Mouse (Mus musculus) liver, postnatal 0 days (tissue): ENCODE results near the gene Sept12. TPM values are rescaled to one million over a fixed set of nuclear protein-coding genes. Genes with fewer than 3 reads are reported as not detected.

Source experiments
- ATAC-seq: fragments of 200-750 bp; cut with Nextera tagmentation; 2 replicates; pipeline ENCODE4 v1.8.0; 2017; ENCODE audit warnings: mild to moderate bottlenecking, moderate library complexity
- DNase-seq: peaks from one replicate; pipeline ENCODE4 v3.0.0-alpha.2; 2016
- H3K27ac ChIP-seq: fragments of 300-500 bp; sonication (generic); 2 replicates; pipeline ENCODE4 v1.5.1; 2014; ENCODE audit warnings: antibody characterized with exemption, moderate library complexity, mild to moderate bottlenecking, low read depth
- H3K27me3 ChIP-seq: fragments of 300-500 bp; sonication (generic); 2 replicates; pipeline ENCODE4 v1.6.1; 2014; ENCODE audit warnings: low read length, control low read depth, mixed read lengths; ENCODE audit not compliant: insufficient read depth
- H3K36me3 ChIP-seq: fragments of 300-500 bp; sonication (generic); replicated peaks from 2 replicates; pipeline ENCODE4 v1.6.1; 2014; ENCODE audit warnings: mild to moderate bottlenecking, control low read depth, low read length, moderate library complexity, mixed read lengths; ENCODE audit not compliant: insufficient read depth
- H3K4me1 ChIP-seq: fragments of 300-500 bp; sonication (generic); 2 replicates; pipeline ENCODE4 v1.6.1; 2014; ENCODE audit warnings: antibody characterized with exemption, mild to moderate bottlenecking, control low read depth; ENCODE audit not compliant: insufficient read depth
- H3K4me2 ChIP-seq: fragments of 300-500 bp; sonication (generic); 2 replicates; pipeline ENCODE4 v1.6.1; 2014; ENCODE audit warnings: low read depth, mild to moderate bottlenecking, low read length, moderate library complexity, mixed read lengths
- H3K4me3 ChIP-seq: fragments of 300-500 bp; sonication (generic); 2 replicates; pipeline ENCODE4 v1.5.1; 2014; ENCODE audit warnings: low read depth, low read length
- H3K9ac ChIP-seq: fragments of 300-500 bp; sonication (generic); replicated peaks from 2 replicates; pipeline ENCODE4 v1.6.1; 2014; ENCODE audit warnings: mild to moderate bottlenecking, moderate library complexity
- H3K9me3 ChIP-seq: fragments of 300-500 bp; sonication (generic); 2 replicates; pipeline ENCODE4 v1.6.1; 2016; ENCODE audit warnings: mild to moderate bottlenecking, control low read depth, low read length, mixed read lengths
- CTCF ChIP-seq: sonication (generic); IDR thresholded peaks from 2 replicates; pipeline ENCODE4 v1.5.1; 2016; ENCODE audit warnings: antibody characterized with exemption, low read depth
- EP300 ChIP-seq: IDR thresholded peaks from 2 replicates; pipeline ENCODE4 v1.6.1; 2016; ENCODE audit warnings: antibody characterized with exemption, low read depth, mild to moderate bottlenecking
- WGBS: fragments of 180-500 bp; shearing (Covaris S2); extraction: QIAGEN DNeasy Blood & Tissue Kit; methylation state at CpG from one replicate; pipeline ENCODE4 v1.1.7; 2014; ENCODE audit not compliant: insufficient replicate concordance; 5-methylcytosine and 5-hydroxymethylcytosine counted together
- polyA plus RNA-seq: library from polyadenylated mRNA; unstranded; fragments of >200 nt; fragmentation: Nextera tagmentation; extraction: Ambion mirVana; gene quantifications from 2 replicates; pipeline ENCODE4 v1.2.1, GENCODE M21; 2015

Gene Sept12
- polyA plus RNA-seq, 1 experiment from 2014 or later, result not detected

GRCm38 (mm10) chr16:4969055-4969843 lies 28.4 kb downstream of the Sept12 start:
- TF ChIP-seq CTCF, result no peak
- TF ChIP-seq EP300, result no peak
- H3K36me3 ChIP-seq, result no peaks in the 10 kb centered on the region
- DNase-seq (peak; percentile 47), ATAC-seq (peak; percentile 39)
- H3K4me2 ChIP-seq, result 0 out of 2 replicates have a peak overlapping the region, but pooled peaks have one; percentile 2
- 43% methylated on average over 5 of the region's 5 CpGs for WGBS
- H3K27ac ChIP-seq, result peak overlapping the region; percentile 68
- peaks cover 6% of the 10 kb centered on the region; the same call in 1 of the 2 replicates for H3K4me1 ChIP-seq
- H3K4me3 ChIP-seq, result no peak overlapping the region
- H3K9me3 ChIP-seq, result no peaks in the 10 kb centered on the region
- H3K27me3 ChIP-seq, result no peaks in the 10 kb centered on the region
- no peak overlapping the region for H3K9ac ChIP-seq

DNA sequence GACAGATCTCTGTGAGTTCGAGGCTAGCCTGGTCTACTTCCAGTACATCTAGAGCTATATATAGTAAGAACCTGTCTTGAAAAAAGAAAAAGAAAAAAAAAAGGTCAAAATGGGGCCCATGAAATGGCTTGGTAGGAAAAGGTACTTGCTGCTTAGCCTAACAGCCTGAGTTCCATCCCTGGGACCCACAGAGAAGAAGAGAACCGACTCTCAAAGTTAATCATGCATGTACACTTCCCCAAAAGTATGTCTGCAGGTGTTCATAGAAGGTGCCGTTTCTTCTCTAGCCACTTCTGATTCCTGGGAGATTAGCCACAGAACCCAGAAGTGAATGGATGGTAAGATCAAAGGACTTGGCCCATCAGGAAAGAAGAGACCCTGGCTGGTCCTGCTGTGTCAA lies 29.2 kb downstream of the Sept12 start:
- Histone ChIP-seq H3K9me3 (no peaks in the 10 kb centered on the region), H3K27ac (peak overlapping the region; percentile 68; the same call in 1 of the 2 replicates), H3K27me3 (no peaks in the 10 kb centered on the region), H3K36me3 (no peaks in the 10 kb centered on the region), H3K4me2 (no peak overlapping the region), H3K4me1 (peaks cover 7% of the 10 kb centered on the region; the same call in 1 of the 2 replicates), H3K9ac (no peak overlapping the region), H3K4me3 (no peak overlapping the region)
- DNase-seq (no peak), ATAC-seq (no peak)
- no peak for TF ChIP-seq CTCF
- WGBS, result 70% methylated on average over 3 of the region's 3 CpGs

GRCm38 (mm10) chr16:4965392-4966129 lies 32.1 kb downstream of the Sept12 start:
- H3K27ac ChIP-seq, result no peak overlapping the region
- ATAC-seq (no peak), DNase-seq (no peak)
- H3K9me3 ChIP-seq, result no peaks in the 10 kb centered on the region
- H3K27me3 ChIP-seq, result no peaks in the 10 kb centered on the region
- no peaks in the 10 kb centered on the region for H3K36me3 ChIP-seq
- WGBS, result 76% methylated on average over 8 of the region's 8 CpGs
- H3K4me3 ChIP-seq, result no peak overlapping the region
- H3K4me1 ChIP-seq, result peaks cover 16% of the 10 kb centered on the region
- TF ChIP-seq CTCF, result no peak
- TF ChIP-seq EP300, result no peak
- peak overlapping the region; percentile 94 for H3K4me2 ChIP-seq
- H3K9ac ChIP-seq, result no peak overlapping the region

DNA sequence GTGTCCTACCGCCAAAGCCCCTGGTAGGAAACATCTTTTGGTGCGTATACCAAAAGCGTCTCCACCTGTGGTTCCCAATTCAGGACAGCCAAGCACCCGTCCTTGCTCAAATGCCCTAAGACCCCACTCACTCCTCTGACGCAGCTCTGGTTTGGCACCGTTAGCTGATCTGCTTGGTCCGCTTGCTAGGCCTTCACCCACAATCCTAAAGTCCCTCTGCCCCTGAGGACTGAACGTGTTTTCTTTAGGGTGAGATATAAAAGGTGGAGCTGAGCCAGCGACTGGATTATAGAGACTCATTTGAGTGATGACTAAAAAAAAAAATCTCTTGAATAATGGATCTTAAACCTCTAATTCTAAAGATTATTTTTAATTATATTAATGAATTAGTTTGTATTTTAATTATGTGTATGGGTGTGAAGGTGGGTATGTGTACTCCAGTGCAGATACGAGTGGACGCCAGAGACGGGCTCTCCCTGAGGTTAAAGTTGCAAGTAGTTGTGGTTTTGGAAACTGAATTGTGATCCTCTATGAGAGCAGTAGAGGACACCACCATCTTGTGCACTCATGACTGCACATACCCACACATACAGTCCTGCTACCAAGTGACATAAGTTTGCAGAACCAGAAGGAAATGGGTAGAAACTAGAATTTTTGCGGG lies 32.8 kb downstream of the Sept12 start:
- H3K9me3 ChIP-seq, result no peaks in the 10 kb centered on the region
- ATAC-seq, result no peak
- H3K9ac ChIP-seq, result peak overlapping the region; percentile 84
- peak overlapping the region; percentile 91 for H3K27ac ChIP-seq
- WGBS, result 12% methylated on average over 13 of the region's 13 CpGs
- H3K4me2 ChIP-seq, result peak overlapping the region; percentile 94
- no peaks in the 10 kb centered on the region for H3K36me3 ChIP-seq
- TF ChIP-seq CTCF, result no peak
- no peak for TF ChIP-seq EP300
- no peaks in the 10 kb centered on the region for H3K27me3 ChIP-seq
- H3K4me3 ChIP-seq, result peak overlapping the region; percentile 87
- no peak for DNase-seq
- H3K4me1 ChIP-seq, result peaks cover 16% of the 10 kb centered on the region

- TF ChIP-seq EP300 (no peak), CTCF (no peak)
- Histone ChIP-seq H3K4me2 (peak within 1 kb of the TSS; percentile 94), H3K4me3 (peak within 1 kb of the TSS; percentile 87), H3K9me3 (no peaks in the 10 kb centered on the region), H3K4me1 (peaks cover 16% of the 10 kb centered on the region), H3K9ac (peak within 1 kb of the TSS; percentile 84), H3K27ac (peak within 1 kb of the TSS; percentile 91), H3K36me3 (no peaks in the 10 kb centered on the region), H3K27me3 (no peaks in the 10 kb centered on the region)
- DNase-seq (peak; percentile 95), ATAC-seq (peak; percentile 98)
- under 1% methylated on average over 53 of the region's 76 CpGs for WGBS
Measured at GRCm38 (mm10) chr16:4963797-4964709, 33.6 kb downstream of the Sept12 start, which contains the start of gene Anks3. TSS of gene Anks3 (minus strand) at chr16:4964205.
